Mouse (Mus musculus) G1E (cell line): Measurements from ENCODE around the gene Cnr2.

Source experiments
- CTCF ChIP-seq: IDR thresholded peaks from 2 replicates; pipeline ENCODE4 v1.5.1; 2012; ENCODE audit warnings: low read depth, low read length, inconsistent platforms, mixed read lengths
- GATA1 ChIP-seq: IDR thresholded peaks from 2 replicates; pipeline ENCODE4 v1.6.1; 2012; ENCODE audit warnings: borderline replicate concordance, low read length, inconsistent platforms, mixed read lengths
- TAL1 ChIP-seq: conservative IDR thresholded peaks from 2 replicates; pipeline ENCODE4 v1.6.1; 2012; ENCODE audit warnings: low read depth, low read length, inconsistent platforms, mixed read lengths

GRCm38 (mm10) chr4:135853987-135854546, 41.1 kb upstream of the Cnr2 start:
- no peak for TF ChIP-seq CTCF
- no peak for TF ChIP-seq TAL1
- no peak for TF ChIP-seq GATA1
